In genomic region chr17:83885021-83885582, GRCm38 (mm10) we compare ENCODE assay signal across 21 mouse cellular contexts. TPM values are rescaled to one million over a fixed set of nuclear protein-coding genes. Genes with fewer than 3 reads are reported as not detected.
DNase-seq lines count a peak whose midpoint lies in the region; ATAC-seq and TF ChIP-seq lines count a peak whose summit lies in the region.
"Had no signal": no experiment of that assay in that cellular context is flagged by ENCODE, and none has a peak within 500 bp of the region (broad histone marks: within the 10 kb centered on the region; RNA-seq: fewer than 3 reads in every experiment).

No protein-coding gene starts in this region.

- WGBS in limb, embryonic 15.5 days, result 72% methylated on average over 13 of the region's 13 CpGs
- WGBS in limb, embryonic 10.5 days, result 88% methylated on average over 13 of the region's 13 CpGs

- intact Hi-C loops in gastrocnemius, adult 2 months (cut with DNase I), result no loop called here
- intact Hi-C loops in heart, postnatal 10 days (cut with DNase I), result no loop called here

- no peak for DNase-seq in gastrocnemius, adult 2 months
- DNase-seq in gastrocnemius, postnatal 25 days, result no peak
- no peak for DNase-seq in limb, embryonic 10.5 days (ENCODE audit: low spot score)
- peak; percentile 93 for DNase-seq in NIH3T3 (ENCODE audit: low read depth)
- no peak for DNase-seq in heart, postnatal 10 days
- no peak for DNase-seq in adrenal gland, adult 18-20 months (ENCODE audit: low spot score in 2 of 2)
- DNase-seq: adrenal gland, adult 2 months; adrenal gland, postnatal 25 days; cerebellum, adult 18-20 months; cerebellum, adult 9-11 months; cerebellum, postnatal 36 days; gastrocnemius, postnatal 10 days; heart, postnatal 36 days had no signal

- H3K27me3 ChIP-seq in limb, embryonic 15.5 days, result no peaks in the 10 kb centered on the region
- no peaks in the 10 kb centered on the region for H3K27me3 ChIP-seq in limb, embryonic 10.5 days (ENCODE audit: low read depth, poor library complexity, severe bottlenecking)
- H3K27me3 ChIP-seq: embryonic facial prominence, embryonic 15.5 days; forebrain, embryonic 15.5 days; heart, embryonic 12.5 days; hindbrain, embryonic 15.5 days had no signal

- ATAC-seq in limb, embryonic 15.5 days (ENCODE audit: insufficient number of reproducible peaks, low FRiP score, low TSS enrichment, low read depth), result no peak
- ATAC-seq in megakaryocyte progenitor cell, adult 5-6 weeks (replicated peaks; ENCODE audit: poor library complexity), result peak; percentile 62
- ATAC-seq: forebrain, embryonic 15.5 days had no signal

- H3K9me3 ChIP-seq in limb, embryonic 15.5 days, result no peaks in the 10 kb centered on the region
- H3K9me3 ChIP-seq in limb, embryonic 10.5 days (replicated peaks), result no peaks in the 10 kb centered on the region
- H3K9me3 ChIP-seq: embryonic facial prominence, embryonic 15.5 days; forebrain, embryonic 15.5 days; heart, embryonic 12.5 days; hindbrain, embryonic 15.5 days had no signal

- H3K36me3 ChIP-seq in limb, embryonic 15.5 days, result no peaks in the 10 kb centered on the region
- H3K36me3 ChIP-seq in limb, embryonic 10.5 days, result no peaks in the 10 kb centered on the region
- H3K36me3 ChIP-seq: embryonic facial prominence, embryonic 15.5 days; forebrain, embryonic 15.5 days; heart, embryonic 12.5 days; hindbrain, embryonic 15.5 days had no signal

- H3K4me3 ChIP-seq in gastrocnemius, adult 2 months, result no peak overlapping the region
- H3K4me3 ChIP-seq in limb, embryonic 15.5 days, result no peak overlapping the region
- no peak overlapping the region for H3K4me3 ChIP-seq in limb, embryonic 10.5 days
- H3K4me3 ChIP-seq: embryonic facial prominence, embryonic 15.5 days; forebrain, embryonic 15.5 days; heart, embryonic 12.5 days; hindbrain, embryonic 15.5 days had no signal

- H3K9ac ChIP-seq in limb, embryonic 15.5 days, result no peak overlapping the region
- H3K9ac ChIP-seq: embryonic facial prominence, embryonic 15.5 days; forebrain, embryonic 15.5 days; heart, embryonic 12.5 days; hindbrain, embryonic 15.5 days had no signal

- peak overlapping the region; percentile 43; the same call in 1 of the 2 replicates for H3K27ac ChIP-seq in gastrocnemius, adult 2 months
- 0 out of 2 replicates have a peak overlapping the region, but pooled peaks have one; percentile 28 for H3K27ac ChIP-seq in limb, embryonic 15.5 days
- no peak overlapping the region for H3K27ac ChIP-seq in limb, embryonic 10.5 days
- H3K27ac ChIP-seq: embryonic facial prominence, embryonic 15.5 days; forebrain, embryonic 15.5 days; hindbrain, embryonic 15.5 days had no signal

- no peak overlapping the region for H3K4me2 ChIP-seq in limb, embryonic 15.5 days
- H3K4me2 ChIP-seq: embryonic facial prominence, embryonic 15.5 days; forebrain, embryonic 15.5 days; heart, embryonic 12.5 days; hindbrain, embryonic 15.5 days had no signal

- TF ChIP-seq CTCF in gastrocnemius, adult 2 months (IDR thresholded peaks at IDR 0.05), result no peak

- peaks cover 31% of the 10 kb centered on the region for H3K4me1 ChIP-seq in limb, embryonic 15.5 days
- peaks cover 14% of the 10 kb centered on the region for H3K4me1 ChIP-seq in limb, embryonic 10.5 days

RNA-seq across cellular contexts. Expression of gene Haao, which starts 37.3 kb away (rescaled TPM):
- not detected for total RNA-seq in gastrocnemius, adult 2 months (2021)
- not detected for total RNA-seq in gastrocnemius, postnatal 25 days (2021)
- polyA plus RNA-seq in limb, embryonic 15.5 days (2015; fragmentation: Nextera tagmentation; extraction: Ambion mirVana), result 1.4 and 2.2 TPM in 2 replicates
- 0.70 and 0.99 TPM in 2 replicates for polyA plus RNA-seq in limb, embryonic 10.5 days (2016; fragmentation: Nextera tagmentation; extraction: Ambion mirVana)
- 21.6 and 34.9 TPM in 2 replicates for total RNA-seq in megakaryocyte progenitor cell, adult 5-6 weeks (2015)
- 22.0 and 22.2 TPM in 2 replicates for total RNA-seq in megakaryocyte progenitor cell, adult 5-6 weeks (2017)
- not detected for total RNA-seq in heart, postnatal 10 days (2021)
- 1 to 10 TPM in 1 of 2 experiments, under 1 TPM in 1; 0.56 to 1.6 TPM for total RNA-seq in adrenal gland, adult 18-20 months (2021)
- polyA plus RNA-seq: forebrain, embryonic 11.5 days; forebrain, embryonic 15.5 days; hindbrain, embryonic 11.5 days had no signal

Comparison
In these comparisons a context has a peak if more than half of its experiments do, and no peak if none do; other contexts are left out.
1. RNA of gene Haao, which starts 37.3 kb away (total RNA-seq): 21.6 to 34.9 TPM in megakaryocyte progenitor cell, adult 5-6 weeks; 0.56 to 1.6 TPM in adrenal gland, adult 18-20 months, not detected in heart, postnatal 10 days, not detected in gastrocnemius, adult 2 months and not detected in gastrocnemius, postnatal 25 days; every median in the first group is over 4 times any median in the second.